Mouse (Mus musculus): ENCODE measurements around the gene Tas2r119.
"Not testable (repeated sequence)": the region's sequence is repeated elsewhere in the genome, so short reads cannot be mapped to it uniquely, and the experiment has no call there.

Tas2r119 gene

GRCm38 (mm10) chr15:32176989-32177388 is at the start of gene Tas2r119:
TSS of gene Tas2r119 (plus strand) at chr15:32177289.
- in situ Hi-C loops (cut with MboI, MseI) = no loop called here

- in situ Hi-C loops (cut with MboI, MseI) = no loop called here
Measured at GRCm38 (mm10) chr15:32132315-32132714, 44.8 kb upstream of the Tas2r119 start.

GRCm38 (mm10) chr15:32141657-32142056 is 35.4 kb upstream of the Tas2r119 start:
- in situ Hi-C loops (cut with MboI, MseI) = no loop called here

- in situ Hi-C loops (cut with MboI, MseI) = no loop called here
Measured at GRCm38 (mm10) chr15:32144269-32144668, 32.8 kb upstream of the Tas2r119 start.

GRCm38 (mm10) chr15:32153404-32153803 is 23.7 kb upstream of the Tas2r119 start:
- in situ Hi-C loops (cut with MboI, MseI) = no loop called here

GRCm38 (mm10) chr15:32153857-32154449 is 23.1 kb upstream of the Tas2r119 start:
- in situ Hi-C loops (cut with MboI, MseI) = no loop called here

GRCm38 (mm10) chr15:32156126-32156525 is 21.0 kb upstream of the Tas2r119 start:
- in situ Hi-C loops (cut with MboI, MseI) = no loop called here

- in situ Hi-C loops (cut with MboI, MseI) = no loop called here
Measured at GRCm38 (mm10) chr15:32160281-32160680, 16.8 kb upstream of the Tas2r119 start.

GRCm38 (mm10) chr15:32171764-32172163 is 5.3 kb upstream of the Tas2r119 start:
- in situ Hi-C loops (cut with MboI, MseI) = no loop called here

GRCm38 (mm10) chr15:32172175-32172987 is 4.7 kb upstream of the Tas2r119 start:
- in situ Hi-C loops (cut with MboI, MseI) = no loop called here

GRCm38 (mm10) chr15:32172988-32173329 is 4.1 kb upstream of the Tas2r119 start:
- in situ Hi-C loops (cut with MboI, MseI) = no loop called here

- in situ Hi-C loops (cut with MboI, MseI) = no loop called here
Measured at GRCm38 (mm10) chr15:32180010-32180725, 3.1 kb downstream of the Tas2r119 start.

- in situ Hi-C loops (cut with MboI, MseI) = no loop called here
Measured at GRCm38 (mm10) chr15:32182026-32182425, 4.9 kb downstream of the Tas2r119 start.

GRCm38 (mm10) chr15:32184964-32185363 is 7.9 kb downstream of the Tas2r119 start:
- in situ Hi-C loops (cut with MboI, MseI) = no loop called here

GRCm38 (mm10) chr15:32189879-32190278 is 12.8 kb downstream of the Tas2r119 start:
- in situ Hi-C loops (cut with MboI, MseI) = loop anchor here (10.0 kb wide), 1 partner anchor 795 kb away; no protein-coding TSS in a partner anchor

- in situ Hi-C loops (cut with MboI, MseI) = loop anchor here (10.0 kb wide), 1 partner anchor 794 kb away; no protein-coding TSS in a partner anchor
Measured at GRCm38 (mm10) chr15:32190436-32190835, 13.3 kb downstream of the Tas2r119 start.

- in situ Hi-C loops (cut with MboI, MseI) = loop anchor here (10.0 kb wide), 1 partner anchor 792 kb away; no protein-coding TSS in a partner anchor
Measured at GRCm38 (mm10) chr15:32192948-32193347, 15.9 kb downstream of the Tas2r119 start.

GRCm38 (mm10) chr15:32198076-32198475 is 21.0 kb downstream of the Tas2r119 start:
- in situ Hi-C loops (cut with MboI, MseI) = loop anchor here (10.0 kb wide), 1 partner anchor 787 kb away; no protein-coding TSS in a partner anchor

- in situ Hi-C loops (cut with MboI, MseI) = loop anchor here (10.0 kb wide), 1 partner anchor 786 kb away; no protein-coding TSS in a partner anchor
Measured at GRCm38 (mm10) chr15:32198561-32198960, 21.5 kb downstream of the Tas2r119 start.

- in situ Hi-C loops (cut with MboI, MseI) = no loop called here
Measured at GRCm38 (mm10) chr15:32203242-32203641, 26.2 kb downstream of the Tas2r119 start.

- in situ Hi-C loops (cut with MboI, MseI) = no loop called here
Measured at GRCm38 (mm10) chr15:32204908-32205307, 27.8 kb downstream of the Tas2r119 start.

- in situ Hi-C loops (cut with MboI, MseI) = not testable (repeated sequence)
Measured at GRCm38 (mm10) chr15:32214687-32215086, 37.6 kb downstream of the Tas2r119 start.
